Mouse (Mus musculus) ovary, postnatal 36 days (tissue): ENCODE data around the gene Insc.
"Not testable (repeated sequence)": the region's sequence is repeated elsewhere in the genome, so short reads cannot be mapped to it uniquely, and the experiment has no call there.

ENCODE experiments used
- DNase-seq: peaks from one replicate; pipeline ENCODE4 v3.0.0; 2022; ENCODE audit warnings: low spot score, mixed read lengths

Insc gene

GRCm38 (mm10) chr7:114743022-114743780 is at the start of gene Insc:
Gene Insc, plus strand, starts transcription at chr7:114743694.
- DNase-seq: no peak

DNA sequence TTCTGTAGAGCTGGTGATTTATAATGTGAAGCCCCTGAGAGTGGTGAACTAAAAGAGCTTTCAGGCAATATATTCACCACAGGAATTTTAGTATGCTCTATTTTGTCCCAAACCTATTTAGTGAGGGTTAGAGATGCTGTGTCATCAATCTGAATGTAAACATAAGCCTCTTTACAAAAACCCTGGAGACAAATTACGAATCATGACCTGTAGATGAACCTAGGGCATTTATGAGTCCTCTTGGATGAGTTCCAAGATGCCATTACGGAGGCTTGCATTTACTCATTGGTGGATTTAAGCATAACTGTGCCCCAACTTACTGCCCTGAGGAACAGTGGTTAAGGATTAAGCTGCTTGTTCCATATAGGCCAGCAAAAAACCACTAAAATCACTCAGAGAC is 42.6 kb upstream of the Insc start:
- DNase-seq: no peak

- no peak for DNase-seq
Observed at GRCm38 (mm10) chr7:114706716-114707115, 36.8 kb upstream of the Insc start.

GRCm38 (mm10) chr7:114707398-114707797 is 36.1 kb upstream of the Insc start:
- DNase-seq: no peak

GRCm38 (mm10) chr7:114710419-114710818 is 33.1 kb upstream of the Insc start:
- DNase-seq: no peak

DNA sequence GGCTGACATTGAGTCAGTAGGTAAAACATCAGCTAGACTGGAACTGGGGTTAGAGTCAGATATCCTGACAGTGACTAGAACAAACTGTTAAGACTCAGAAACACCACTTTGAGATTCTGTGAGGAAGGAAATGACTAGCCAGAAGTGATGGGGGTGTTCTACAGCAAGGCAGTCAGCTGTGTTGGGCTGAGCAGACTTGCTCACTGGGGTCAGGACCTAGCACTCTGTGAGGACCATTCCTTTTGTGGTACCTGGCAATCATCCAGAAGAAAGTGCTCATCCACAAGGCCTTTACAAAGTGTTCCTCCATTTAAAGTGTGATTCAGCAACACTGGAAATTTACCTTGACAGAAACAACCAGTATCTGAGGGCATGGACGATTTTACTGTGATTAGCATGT is 31.0 kb upstream of the Insc start:
- DNase-seq: no peak

GRCm38 (mm10) chr7:114718300-114718699 is 25.2 kb upstream of the Insc start, which contains the start of gene Calcb:
Gene Calcb, plus strand, starts transcription at chr7:114718643.
- no peak for DNase-seq

DNA sequence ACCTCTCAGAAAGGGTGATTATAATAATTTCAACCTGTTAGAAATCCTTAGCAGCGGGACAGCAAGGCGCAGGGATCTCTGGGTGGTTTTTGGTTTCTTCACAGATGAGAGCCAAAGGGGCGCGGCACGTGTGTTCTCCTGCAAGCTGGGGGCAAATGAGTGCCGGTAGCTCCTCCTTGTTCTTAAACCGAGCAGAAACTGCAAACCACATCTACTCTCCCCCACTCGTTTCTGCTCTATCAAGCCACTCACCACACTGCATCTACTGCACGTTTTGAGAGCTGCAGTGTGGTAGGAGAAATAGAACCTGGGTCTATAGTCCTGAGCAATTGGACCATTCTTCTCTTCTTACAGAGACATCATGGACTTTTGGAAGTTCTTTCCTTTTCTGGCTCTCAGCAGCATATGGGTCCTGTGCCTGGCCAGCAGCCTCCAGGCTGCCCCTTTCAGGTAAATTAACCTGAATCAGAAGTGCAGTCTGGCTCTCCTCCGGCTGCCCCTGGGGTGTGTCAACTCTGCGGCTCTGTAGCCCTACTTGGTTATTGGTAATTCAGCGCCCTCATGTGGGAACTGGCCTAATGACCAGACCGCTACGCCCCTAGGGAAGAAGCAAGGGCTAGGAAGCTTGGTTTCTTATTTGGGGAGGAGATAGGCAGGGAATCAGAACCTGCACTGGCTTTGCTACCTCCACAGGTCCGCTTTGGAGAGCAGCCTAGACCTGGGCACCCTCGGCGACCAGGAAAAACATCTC is 23.9 kb upstream of the Insc start:
- peak; percentile 13 for DNase-seq

DNA sequence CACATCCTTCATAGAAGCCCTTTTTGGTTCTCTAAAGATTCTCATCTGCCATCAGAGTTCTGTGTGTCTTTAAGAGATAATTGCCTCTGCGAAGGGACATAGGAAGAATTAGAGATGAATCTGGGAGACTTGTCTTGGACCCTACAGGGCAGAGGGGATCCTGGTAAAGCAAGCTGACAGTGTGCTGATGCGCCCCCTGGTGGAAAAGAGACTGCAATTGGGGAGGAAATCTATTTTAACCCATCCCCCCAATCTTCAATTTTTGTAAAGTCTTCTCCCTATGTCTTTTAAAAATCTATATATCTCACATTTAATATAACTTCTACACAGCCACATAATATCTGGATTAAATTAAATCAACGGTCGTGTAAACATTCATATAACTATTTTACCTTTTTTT is 13.8 kb upstream of the Insc start:
- DNase-seq: not testable (repeated sequence)

GRCm38 (mm10) chr7:114731175-114731574 is 12.3 kb upstream of the Insc start:
- no peak for DNase-seq

- not testable (repeated sequence) for DNase-seq
Observed at GRCm38 (mm10) chr7:114731700-114732099, 11.8 kb upstream of the Insc start.

GRCm38 (mm10) chr7:114736256-114736655 is 7.2 kb upstream of the Insc start:
- no peak for DNase-seq

DNA sequence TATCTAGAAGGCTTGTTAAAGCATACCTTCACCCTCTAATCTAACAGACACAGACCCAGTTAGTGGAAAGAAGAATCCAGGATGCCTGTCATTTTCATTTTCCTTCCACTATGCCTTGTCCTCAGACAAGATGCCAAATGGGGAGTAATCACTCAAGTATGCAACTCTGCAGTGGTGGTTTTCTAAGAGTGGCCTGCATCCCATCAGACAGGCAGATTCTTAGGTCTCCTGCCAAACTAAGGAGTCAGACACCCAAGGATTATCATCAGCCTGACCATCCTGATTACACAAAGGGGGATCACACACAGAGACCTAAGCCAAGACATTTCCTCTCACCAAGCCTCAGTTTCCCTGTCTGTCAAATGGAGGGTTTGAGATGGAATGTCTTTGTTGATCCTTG is 5.3 kb upstream of the Insc start:
- DNase-seq: no peak

GRCm38 (mm10) chr7:114740360-114741165 is 2.9 kb upstream of the Insc start:
- DNase-seq: no peak

GRCm38 (mm10) chr7:114744639-114745245 is 1.2 kb downstream of the Insc start:
- DNase-seq: no peak

GRCm38 (mm10) chr7:114745481-114746271 is 2.2 kb downstream of the Insc start:
- DNase-seq: peak; percentile 17

- no peak for DNase-seq
Observed at GRCm38 (mm10) chr7:114747596-114747995, 4.1 kb downstream of the Insc start.

- no peak for DNase-seq
Observed at GRCm38 (mm10) chr7:114748239-114748638, 4.7 kb downstream of the Insc start.

DNA sequence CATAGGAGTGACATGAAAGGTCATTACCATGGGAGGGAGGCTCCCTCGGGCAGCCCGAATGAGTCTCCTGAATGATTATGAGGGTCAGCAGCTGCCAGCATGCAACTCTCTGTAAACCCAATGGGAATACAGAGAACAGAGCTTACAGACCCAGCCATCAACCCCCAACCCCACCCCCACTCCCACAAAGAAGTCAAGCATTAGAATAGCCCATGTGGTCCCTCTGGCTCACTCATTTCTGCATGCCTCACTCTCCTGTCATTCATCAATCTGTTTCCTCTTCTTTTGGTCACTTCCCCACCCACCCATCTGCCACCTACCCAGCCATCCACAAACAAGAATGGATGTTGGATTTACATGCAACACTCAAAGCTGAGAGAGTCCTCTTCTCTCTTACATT is 10.0 kb downstream of the Insc start:
- DNase-seq: no peak

DNA sequence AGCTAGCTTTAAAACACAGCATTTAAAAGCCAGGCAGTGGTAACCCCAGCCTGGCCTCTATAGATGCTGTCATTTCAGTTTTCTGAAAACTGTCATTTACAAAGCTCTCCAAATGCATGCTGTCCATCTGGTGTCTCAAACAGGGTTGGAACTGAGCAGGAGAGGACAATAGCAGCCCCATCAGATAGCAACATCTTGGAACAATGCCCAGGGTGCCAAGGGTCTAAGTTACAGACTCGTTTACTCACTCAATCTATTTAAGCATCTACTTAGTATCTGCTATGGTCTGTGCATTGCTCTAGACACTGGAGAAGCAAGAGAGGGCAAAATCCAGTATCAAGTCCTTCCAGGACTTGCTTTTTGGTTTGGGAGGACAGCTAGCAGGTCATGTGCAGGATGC is 10.7 kb downstream of the Insc start:
- no peak for DNase-seq

DNA sequence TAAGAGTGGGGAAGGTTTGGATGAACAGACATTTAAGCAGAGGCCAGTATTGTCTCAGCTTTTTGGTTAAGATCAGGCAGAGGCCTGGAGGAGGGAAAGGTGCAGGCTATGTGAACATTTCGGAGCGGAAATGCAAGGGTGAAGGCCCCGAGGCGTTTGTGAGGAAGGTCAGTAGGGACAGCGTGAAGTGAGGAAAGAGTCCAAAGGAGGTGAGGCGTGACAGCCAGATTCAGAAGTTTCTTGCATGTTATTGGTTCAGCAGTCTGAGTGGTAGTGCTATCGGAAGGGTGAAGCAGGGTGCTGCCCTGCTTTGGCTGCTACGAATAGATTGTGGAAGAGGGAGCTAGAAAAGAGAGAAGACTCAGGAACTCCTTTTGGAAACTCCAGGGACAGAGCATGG is 11.1 kb downstream of the Insc start:
- no peak for DNase-seq
